Mouse (Mus musculus) forebrain, embryonic 16.5 days (tissue): ENCODE results near the gene Twnk. TPM values are rescaled to one million over a fixed set of nuclear protein-coding genes. Genes with fewer than 3 reads are reported as not detected.
A peak's percentile ranks its signal among the peaks of the same experiment; 100 is the strongest.

Source experiments
- ATAC-seq: fragments of 200-750 bp; cut with Nextera tagmentation; 2 replicates; pipeline ENCODE4 v1.8.0; 2017; ENCODE audit warnings: mild to moderate bottlenecking, moderate library complexity
- H3K27ac ChIP-seq: fragments of 300-500 bp; sonication (generic); 2 replicates; pipeline ENCODE4 v1.5.1; 2014; ENCODE audit warnings: low read length, control low read depth
- H3K27me3 ChIP-seq: fragments of 300-500 bp; sonication (generic); replicated peaks from 2 replicates; pipeline ENCODE4 v1.6.1; 2014; ENCODE audit warnings: low read length; ENCODE audit not compliant: control insufficient read depth, insufficient read depth
- H3K36me3 ChIP-seq: fragments of 300-500 bp; sonication (generic); 2 replicates; pipeline ENCODE4 v1.6.1; 2014; ENCODE audit not compliant: control insufficient read depth, insufficient read depth
- H3K4me1 ChIP-seq: fragments of 300-500 bp; sonication (generic); replicated peaks from 2 replicates; pipeline ENCODE4 v1.6.1; 2014; ENCODE audit warnings: low read length; ENCODE audit not compliant: control insufficient read depth, insufficient read depth
- H3K4me2 ChIP-seq: fragments of 300-500 bp; sonication (generic); 2 replicates; pipeline ENCODE4 v1.6.1; 2014; ENCODE audit warnings: mild to moderate bottlenecking, low read length, control low read depth
- H3K4me3 ChIP-seq: fragments of 300-500 bp; sonication (generic); replicated peaks from 2 replicates; pipeline ENCODE4 v1.5.1; 2014; ENCODE audit warnings: mild to moderate bottlenecking, low read length, control low read depth
- H3K9ac ChIP-seq: fragments of 300-500 bp; sonication (generic); replicated peaks from 2 replicates; pipeline ENCODE4 v1.6.1; 2014; ENCODE audit warnings: low read depth, low read length, control low read depth
- H3K9me3 ChIP-seq: fragments of 300-500 bp; sonication (generic); 2 replicates; pipeline ENCODE4 v1.6.1; 2016; ENCODE audit warnings: low read length; ENCODE audit not compliant: control insufficient read depth
- WGBS: fragments of 180-500 bp; shearing (Covaris S2); extraction: QIAGEN DNeasy Blood & Tissue Kit; methylation state at CpG from one replicate; pipeline ENCODE4 v1.1.7; 2014; 5-methylcytosine and 5-hydroxymethylcytosine counted together
- polyA plus RNA-seq: library from polyadenylated mRNA; unstranded; fragments of >200 nt; fragmentation: Nextera tagmentation; extraction: Ambion mirVana; gene quantifications from 2 replicates; pipeline ENCODE4 v1.2.1, GENCODE M21; 2015

Gene Twnk
- polyA plus RNA-seq, 1 experiment from 2014 or later = 24.6 TPM

DNA sequence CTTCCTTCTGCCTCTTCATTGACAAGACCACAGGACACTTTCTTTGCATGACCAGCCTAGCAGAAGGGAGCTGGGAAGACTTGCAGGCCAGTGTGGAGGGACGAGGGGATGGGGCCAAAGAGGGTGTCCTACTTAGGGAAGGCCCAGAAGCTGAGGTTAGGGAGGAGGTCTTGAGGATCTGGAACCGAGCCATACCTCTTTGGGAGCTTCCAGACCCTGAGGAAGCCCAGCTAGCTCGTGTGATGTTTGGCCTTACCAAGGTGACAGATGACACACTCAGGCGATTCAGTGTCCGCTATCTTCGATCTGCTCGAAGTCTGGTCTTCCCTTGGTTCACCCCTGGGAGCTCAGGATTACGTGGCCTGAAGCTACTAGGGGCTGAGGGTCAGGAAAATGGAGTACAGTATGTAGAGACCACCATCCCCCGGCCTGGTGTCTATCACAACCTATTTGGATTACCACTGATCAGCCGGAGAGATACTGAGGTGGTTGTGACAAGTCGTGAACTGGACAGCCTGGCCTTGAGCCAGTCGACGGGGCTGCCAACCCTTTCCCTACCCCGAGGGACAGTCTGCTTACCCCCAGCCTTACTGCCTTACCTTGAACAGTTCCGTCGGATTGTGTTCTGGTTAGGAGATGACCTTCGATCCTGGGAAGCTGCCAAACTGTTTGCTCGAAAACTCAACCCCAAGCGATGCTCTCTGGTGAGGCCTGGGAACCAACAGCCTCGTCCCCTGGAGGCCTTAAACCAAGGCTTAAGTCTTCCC lies 2.1 kb downstream of the Twnk start:
- H3K4me1 ChIP-seq = peaks cover 24% of the 10 kb centered on the region
- no peak overlapping the region for H3K27ac ChIP-seq
- peaks cover 12% of the 10 kb centered on the region for H3K36me3 ChIP-seq
- WGBS = 90% methylated on average over 20 of the region's 20 CpGs
- peak overlapping the region; percentile 63; the same call in 1 of the 2 replicates for H3K9ac ChIP-seq
- peak overlapping the region; percentile 77 for H3K4me3 ChIP-seq
- H3K9me3 ChIP-seq = no peaks in the 10 kb centered on the region
- ATAC-seq = no peak
- no peaks in the 10 kb centered on the region for H3K27me3 ChIP-seq
- peak overlapping the region; percentile 81 for H3K4me2 ChIP-seq

DNA sequence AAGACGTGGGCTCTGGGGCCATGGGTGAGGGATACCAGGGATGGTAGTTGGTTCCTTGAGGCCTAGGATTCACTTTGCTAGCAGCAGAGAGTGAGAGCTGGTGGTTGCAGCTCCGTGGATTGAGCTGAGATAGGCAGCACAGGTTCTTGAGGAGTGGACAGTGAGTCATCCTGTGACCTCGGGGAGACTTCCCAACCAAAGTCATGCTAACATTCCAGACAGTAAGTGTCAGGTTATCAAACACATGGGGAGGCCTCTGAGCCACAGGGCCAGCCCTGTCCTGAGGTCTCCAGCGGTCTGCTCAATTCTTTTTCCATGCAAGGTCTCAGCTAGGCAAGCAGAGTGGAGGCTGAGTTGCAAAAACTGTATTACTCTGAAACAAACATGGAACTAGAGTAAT lies 5.2 kb downstream of the Twnk start:
- Histone ChIP-seq H3K27ac (no peak overlapping the region), H3K4me1 (peaks cover 28% of the 10 kb centered on the region), H3K27me3 (no peaks in the 10 kb centered on the region), H3K9me3 (no peaks in the 10 kb centered on the region), H3K36me3 (peaks cover 12% of the 10 kb centered on the region), H3K9ac (no peak overlapping the region), H3K4me2 (no peak overlapping the region), H3K4me3 (no peak overlapping the region)
- WGBS = 91% methylated on average over 4 of the region's 4 CpGs
- no peak for ATAC-seq

DNA sequence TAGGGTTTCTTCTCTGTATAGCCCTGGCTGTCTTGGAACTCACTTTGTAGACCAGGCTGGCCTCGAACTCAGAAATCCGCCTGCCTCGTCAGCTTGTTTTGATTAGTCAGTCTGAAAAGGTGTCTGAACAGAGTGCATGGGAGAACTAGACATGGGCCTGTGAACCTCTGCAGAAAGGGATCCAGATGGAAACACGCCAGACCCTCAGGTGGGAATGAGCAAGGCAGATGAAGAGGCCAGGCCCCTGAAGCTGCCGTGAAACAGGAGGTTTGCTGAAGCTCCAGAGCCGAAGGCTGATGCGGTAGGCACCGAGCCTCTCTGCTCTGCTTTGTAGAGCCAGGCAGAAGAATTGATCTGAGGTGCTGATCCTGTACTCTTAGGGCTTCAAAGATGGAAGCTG lies 6.8 kb downstream of the Twnk start:
- Histone ChIP-seq H3K9ac (peak overlapping the region; percentile 34; the same call in 1 of the 2 replicates), H3K9me3 (no peaks in the 10 kb centered on the region), H3K4me3 (no peak overlapping the region), H3K27me3 (no peaks in the 10 kb centered on the region), H3K4me2 (no peak overlapping the region), H3K4me1 (peaks cover 37% of the 10 kb centered on the region), H3K36me3 (peaks cover 12% of the 10 kb centered on the region), H3K27ac (peak overlapping the region; percentile 53)
- ATAC-seq = no peak
- 77% methylated on average over 8 of the region's 8 CpGs for WGBS

DNA sequence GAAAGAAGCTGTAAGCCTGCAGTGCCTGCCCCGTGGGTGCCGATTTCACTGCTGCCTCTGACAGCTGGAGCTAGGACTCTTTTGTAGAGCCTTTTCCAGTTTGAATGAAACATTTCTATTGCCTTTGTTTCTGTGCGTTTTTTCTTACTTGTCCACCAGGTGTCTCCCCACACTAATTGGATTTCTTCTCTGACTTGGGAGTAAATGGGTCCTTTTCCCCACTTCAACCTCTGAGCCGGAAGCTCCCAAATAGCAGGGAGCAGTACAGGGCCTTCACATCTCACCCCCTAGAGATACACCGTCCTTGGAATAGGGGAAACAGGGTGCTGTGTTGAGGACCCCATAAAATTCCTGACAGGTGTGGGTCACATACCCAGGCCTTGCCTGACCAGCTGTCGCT lies 7.2 kb downstream of the Twnk start:
- no peak for ATAC-seq
- WGBS = 25% methylated on average over 6 of the region's 6 CpGs
- no peaks in the 10 kb centered on the region for H3K9me3 ChIP-seq
- peaks cover 33% of the 10 kb centered on the region for H3K4me1 ChIP-seq
- peaks cover 12% of the 10 kb centered on the region for H3K36me3 ChIP-seq
- H3K4me3 ChIP-seq = no peak overlapping the region
- peak overlapping the region; percentile 53 for H3K27ac ChIP-seq
- no peak overlapping the region for H3K4me2 ChIP-seq
- peak overlapping the region; percentile 34; the same call in 1 of the 2 replicates for H3K9ac ChIP-seq
- no peaks in the 10 kb centered on the region for H3K27me3 ChIP-seq

DNA sequence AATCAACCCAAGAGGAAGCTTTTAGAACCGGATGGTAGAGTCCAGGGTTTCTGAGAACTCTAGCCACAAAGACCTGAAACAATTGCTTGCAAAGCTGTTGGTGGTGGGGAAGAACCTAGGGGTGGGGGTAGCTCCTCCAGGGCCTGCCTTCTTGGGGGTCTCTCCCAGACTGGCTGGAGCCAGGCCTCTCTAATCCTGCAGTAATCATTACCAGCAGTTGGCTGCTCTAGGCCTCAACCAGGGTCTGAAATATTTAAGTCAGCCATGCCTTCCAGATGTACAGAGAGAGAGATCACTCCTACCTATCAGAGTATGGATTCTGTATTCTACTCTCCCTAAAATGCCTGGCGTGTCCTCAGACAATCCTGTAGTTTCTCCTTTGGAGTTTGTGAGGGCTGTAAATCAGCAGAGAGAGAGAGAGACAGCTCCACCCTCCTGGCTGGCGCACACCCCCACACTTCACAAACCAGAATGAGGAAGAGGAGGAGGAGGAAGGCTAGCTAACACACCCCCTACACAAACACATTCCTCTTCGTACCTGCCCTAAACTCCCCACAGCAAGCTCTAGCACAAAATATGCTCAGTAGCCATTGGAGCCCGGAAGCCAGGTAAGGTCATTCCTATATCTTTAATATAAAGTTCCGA lies 8.2 kb downstream of the Twnk start:
- peaks cover 12% of the 10 kb centered on the region for H3K36me3 ChIP-seq
- no peak overlapping the region for H3K9ac ChIP-seq
- WGBS = 64% methylated on average over 6 of the region's 6 CpGs
- peaks cover 35% of the 10 kb centered on the region for H3K4me1 ChIP-seq
- no peak overlapping the region for H3K4me3 ChIP-seq
- no peak for ATAC-seq
- no peak overlapping the region for H3K27ac ChIP-seq
- no peaks in the 10 kb centered on the region for H3K9me3 ChIP-seq
- no peak overlapping the region for H3K4me2 ChIP-seq
- no peaks in the 10 kb centered on the region for H3K27me3 ChIP-seq

DNA sequence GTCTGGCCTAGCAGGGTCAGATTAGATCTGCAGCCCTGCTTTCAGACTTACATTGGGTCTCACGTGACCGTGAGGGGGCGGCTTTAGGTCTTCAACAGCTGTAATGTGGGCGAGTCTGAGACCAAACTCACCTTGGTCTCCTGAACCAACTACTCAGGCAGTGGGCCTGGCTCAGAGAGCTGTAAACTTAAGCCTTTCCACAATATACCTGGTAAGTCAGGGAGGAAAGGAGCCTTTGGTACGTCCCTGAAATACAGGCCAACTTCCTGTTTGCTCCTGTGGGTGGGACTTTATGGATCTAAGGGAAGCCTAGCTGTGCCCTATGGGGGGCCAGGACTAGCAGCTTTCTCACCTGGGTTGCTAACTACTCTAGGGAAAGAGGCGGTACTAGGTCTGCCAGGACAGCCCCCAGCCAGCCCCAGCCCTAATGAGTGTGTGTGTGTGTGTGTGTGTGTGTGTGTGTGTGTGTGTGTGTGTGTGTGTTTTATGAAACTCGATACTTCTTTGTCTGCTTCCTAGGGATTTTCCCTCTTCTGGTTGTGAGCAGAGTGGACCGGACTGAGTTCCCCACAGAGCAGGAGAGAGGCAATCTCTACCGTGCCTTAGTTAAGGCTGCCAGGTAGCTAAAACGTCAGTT lies 9.0 kb downstream of the Twnk start, which contains the start of gene Lzts2:
Lzts2 (plus strand) TSS at position 80 of the 637 bp plus-strand sequence.
- Histone ChIP-seq H3K27me3 (no peaks in the 10 kb centered on the region), H3K36me3 (peaks cover 12% of the 10 kb centered on the region), H3K9me3 (no peaks in the 10 kb centered on the region), H3K9ac (peak within 1 kb of the TSS; percentile 49), H3K4me1 (peaks cover 38% of the 10 kb centered on the region), H3K4me3 (peak within 1 kb of the TSS; percentile 74), H3K4me2 (peak within 1 kb of the TSS; percentile 89), H3K27ac (no peak within 1 kb of the TSS)
- 13% methylated on average over 10 of the region's 10 CpGs for whole genome bisulfite sequencing
- no peak for ATAC-seq

DNA sequence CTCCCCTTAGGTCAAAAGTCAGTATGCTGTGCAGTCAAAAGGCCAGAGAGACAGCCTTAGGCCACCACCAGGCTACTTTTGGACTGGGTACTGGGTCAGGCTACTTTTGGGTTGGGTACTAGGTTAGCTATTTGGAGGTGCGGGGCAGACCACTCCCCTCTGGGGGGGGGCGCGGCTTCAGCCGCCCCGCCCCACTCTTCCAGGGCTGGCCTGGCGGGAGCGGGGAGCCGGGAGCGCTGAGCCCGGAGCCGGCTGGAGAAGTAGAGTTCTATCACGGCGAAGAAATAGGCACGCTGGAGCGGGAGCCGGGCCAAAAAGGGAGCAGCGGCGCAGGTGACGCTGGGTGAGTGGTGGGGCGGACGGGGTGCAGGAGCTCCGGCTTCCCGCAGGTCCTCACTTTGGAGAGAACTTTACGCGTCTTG lies 9.5 kb downstream of the Twnk start:
- H3K27ac ChIP-seq = no peak overlapping the region
- H3K4me1 ChIP-seq = peaks cover 38% of the 10 kb centered on the region
- peak overlapping the region; percentile 74 for H3K4me3 ChIP-seq
- WGBS = under 1% methylated on average over 25 of the region's 25 CpGs
- no peak for ATAC-seq
- H3K27me3 ChIP-seq = no peaks in the 10 kb centered on the region
- H3K4me2 ChIP-seq = peak overlapping the region; percentile 89
- no peaks in the 10 kb centered on the region for H3K9me3 ChIP-seq
- H3K9ac ChIP-seq = peak overlapping the region; percentile 49
- H3K36me3 ChIP-seq = peaks cover 12% of the 10 kb centered on the region

DNA sequence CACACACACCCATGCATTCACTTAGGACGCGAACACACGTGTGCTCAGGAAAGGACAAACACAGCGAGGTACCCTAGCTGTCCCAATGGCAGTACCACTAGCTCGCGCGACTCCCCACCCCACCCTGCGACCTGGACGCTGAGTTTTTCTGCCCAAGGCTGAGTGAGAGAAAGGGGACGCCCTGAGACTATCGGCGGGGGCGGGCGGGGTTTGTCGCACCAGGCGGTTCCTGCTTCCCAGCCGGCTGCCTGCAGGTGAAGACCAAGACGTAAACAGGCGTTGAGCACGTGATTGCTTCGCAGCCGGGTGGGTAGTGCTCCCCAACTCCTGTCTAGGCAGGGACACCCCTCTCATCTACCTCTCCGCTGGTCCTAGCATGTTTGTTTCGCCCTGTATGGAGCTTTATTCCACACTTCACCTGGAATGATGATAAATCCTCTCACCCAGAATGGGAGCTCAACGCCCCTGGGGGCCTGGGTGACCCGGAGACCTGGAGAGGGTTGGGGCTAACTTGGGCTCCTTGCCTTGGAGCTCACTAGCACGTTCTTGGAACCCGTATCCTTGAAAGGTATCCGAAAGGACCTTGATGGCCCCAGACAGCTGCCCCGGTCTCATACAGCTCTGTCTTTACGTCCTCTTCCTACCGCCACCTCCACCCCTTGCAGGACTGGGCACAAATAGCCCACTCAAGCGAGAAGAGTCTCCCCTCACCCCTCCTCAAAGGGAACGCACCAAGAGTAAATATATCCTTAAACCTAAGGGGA lies 10.2 kb downstream of the Twnk start:
- peaks cover 8% of the 10 kb centered on the region for H3K36me3 ChIP-seq
- peak overlapping the region; percentile 74 for H3K4me3 ChIP-seq
- H3K9ac ChIP-seq = peak overlapping the region; percentile 49
- peak overlapping the region; percentile 97 for H3K27ac ChIP-seq
- H3K4me1 ChIP-seq = peaks cover 43% of the 10 kb centered on the region
- H3K27me3 ChIP-seq = no peaks in the 10 kb centered on the region
- no peaks in the 10 kb centered on the region for H3K9me3 ChIP-seq
- no peak for ATAC-seq
- under 1% methylated on average over 32 of the region's 34 CpGs for WGBS
- H3K4me2 ChIP-seq = peak overlapping the region; percentile 89
